In genomic region chr9:50533791-50534190, GRCm38 (mm10) we compare ENCODE assay signal across 18 mouse cellular contexts. TPM values are rescaled to one million over a fixed set of nuclear protein-coding genes. Genes with fewer than 3 reads are reported as not detected.
DNase-seq lines count a peak whose midpoint lies in the region; ATAC-seq and TF ChIP-seq lines count a peak whose summit lies in the region.
"Had no signal": no experiment of that assay in that cellular context is flagged by ENCODE, and none has a peak within 500 bp of the region (broad histone marks: within the 10 kb centered on the region; RNA-seq: fewer than 3 reads in every experiment).

No protein-coding gene starts in this region.

- TF ChIP-seq CTCF in gastrocnemius, adult 2 months (IDR thresholded peaks at IDR 0.05), result no peak
- TF ChIP-seq CTCF in brain, embryonic 14.5 days (IDR thresholded peaks at IDR 0.05; ENCODE audit: borderline replicate concordance, extremely low read depth, insufficient read depth, insufficient read length), result no peak
- TF ChIP-seq CTCF in liver, postnatal 0 days (IDR thresholded peaks at IDR 0.05; ENCODE audit: low read depth), result no peak
- TF ChIP-seq CTCF in lung, postnatal 0 days (IDR thresholded peaks at IDR 0.05), result no peak

- no peaks in the 10 kb centered on the region for H3K36me3 ChIP-seq in liver, postnatal 0 days (replicated peaks; ENCODE audit: insufficient read depth, low read length)
- H3K36me3 ChIP-seq in lung, postnatal 0 days (ENCODE audit: insufficient read depth, low read length), result no peaks in the 10 kb centered on the region
- H3K36me3 ChIP-seq: embryonic facial prominence, embryonic 12.5 days; limb, embryonic 12.5 days had no signal

- TF ChIP-seq EP300 in liver, postnatal 0 days (IDR thresholded peaks at IDR 0.05; ENCODE audit: low read depth), result no peak
- TF ChIP-seq EP300 in lung, postnatal 0 days (IDR thresholded peaks at IDR 0.05), result no peak

- H3K4me1 ChIP-seq in liver, postnatal 0 days (ENCODE audit: insufficient read depth), result peaks cover 5% of the 10 kb centered on the region; the same call in 1 of the 2 replicates
- H3K4me1 ChIP-seq in lung, postnatal 0 days (ENCODE audit: insufficient read depth, low read depth, low read length), result no peaks in the 10 kb centered on the region
- H3K4me1 ChIP-seq: embryonic facial prominence, embryonic 12.5 days; limb, embryonic 12.5 days had no signal

- WGBS in liver, postnatal 0 days (ENCODE audit: insufficient replicate concordance), result 60% methylated on average over 3 of the region's 3 CpGs
- 63% methylated on average over 3 of the region's 3 CpGs for WGBS in lung, postnatal 0 days

- peak overlapping the region; percentile 41 for H3K4me3 ChIP-seq in gastrocnemius, adult 2 months
- no peak overlapping the region for H3K4me3 ChIP-seq in liver, postnatal 0 days (ENCODE audit: low read depth, low read length)
- H3K4me3 ChIP-seq in lung, postnatal 0 days (ENCODE audit: low read depth, low read length), result no peak overlapping the region
- H3K4me3 ChIP-seq: embryonic facial prominence, embryonic 12.5 days; forebrain, embryonic 13.5 days; limb, embryonic 12.5 days had no signal

- TF ChIP-seq POLR2A in brain, embryonic 14.5 days (IDR thresholded peaks at IDR 0.05; ENCODE audit: borderline replicate concordance, extremely low read depth, insufficient read depth, insufficient read length, poor library complexity, severe bottlenecking), result no peak

- no peak for DNase-seq in gastrocnemius, adult 2 months
- DNase-seq in gastrocnemius, postnatal 36 days, result no peak
- DNase-seq in CD4-positive, CD25-positive, alpha-beta regulatory T cell, adult 2 months (ENCODE audit: low read depth, low spot score), result peak; percentile 41
- peak; percentile 8 for DNase-seq in brain, embryonic 14.5 days (ENCODE audit: low read depth)
- DNase-seq in liver, postnatal 0 days, result no peak
- DNase-seq in lung, postnatal 0 days (ENCODE audit: low spot score), result no peak
- DNase-seq in thymus, adult 18-20 months, result no peak
- no peak for DNase-seq in heart, postnatal 4 days
- DNase-seq: adrenal gland, postnatal 25 days; cerebellum, adult 18-20 months; gastrocnemius, postnatal 25 days; heart, postnatal 14 days; right cerebral cortex, postnatal 4 days had no signal

- no peaks in the 10 kb centered on the region for H3K9me3 ChIP-seq in liver, postnatal 0 days (ENCODE audit: low read length)
- no peaks in the 10 kb centered on the region for H3K9me3 ChIP-seq in lung, postnatal 0 days (ENCODE audit: low read length)
- H3K9me3 ChIP-seq: embryonic facial prominence, embryonic 12.5 days; forebrain, embryonic 13.5 days; limb, embryonic 12.5 days had no signal

- H3K27ac ChIP-seq in gastrocnemius, adult 2 months, result peak overlapping the region; percentile 46; the same call in 1 of the 2 replicates
- H3K27ac ChIP-seq in liver, postnatal 0 days (ENCODE audit: low read depth), result peak overlapping the region; percentile 69
- H3K27ac ChIP-seq in lung, postnatal 0 days (ENCODE audit: low read length), result no peak overlapping the region
- H3K27ac ChIP-seq: embryonic facial prominence, embryonic 12.5 days; forebrain, embryonic 13.5 days; limb, embryonic 12.5 days had no signal

- H3K4me2 ChIP-seq in liver, postnatal 0 days (ENCODE audit: low read depth, low read length), result peak overlapping the region; percentile 55
- no peak overlapping the region for H3K4me2 ChIP-seq in lung, postnatal 0 days (replicated peaks; ENCODE audit: low read depth, low read length)
- H3K4me2 ChIP-seq: embryonic facial prominence, embryonic 12.5 days; forebrain, embryonic 13.5 days; limb, embryonic 12.5 days had no signal

- peak; percentile 31; the same call in 1 of the 2 replicates for ATAC-seq in liver, postnatal 0 days
- no peak for ATAC-seq in lung, postnatal 0 days
- ATAC-seq: forebrain, embryonic 13.5 days; Patski had no signal

- no peak overlapping the region for H3K9ac ChIP-seq in liver, postnatal 0 days (replicated peaks)
- no peak overlapping the region for H3K9ac ChIP-seq in lung, postnatal 0 days (replicated peaks; ENCODE audit: low read depth)
- H3K9ac ChIP-seq: embryonic facial prominence, embryonic 12.5 days; forebrain, embryonic 13.5 days; limb, embryonic 12.5 days had no signal

- intact Hi-C loops in gastrocnemius, adult 2 months (cut with DNase I), result loop anchor here (5.0 kb wide), 1 partner anchor 201 kb away; no protein-coding TSS in a partner anchor
- intact Hi-C loops in gastrocnemius, postnatal 36 days (cut with DNase I), result loop anchor here (5.0 kb wide), 2 partner anchors 91 to 196 kb away; no protein-coding TSS in a partner anchor

- H3K27me3 ChIP-seq in liver, postnatal 0 days (ENCODE audit: insufficient read depth, low read length), result no peaks in the 10 kb centered on the region
- no peaks in the 10 kb centered on the region for H3K27me3 ChIP-seq in lung, postnatal 0 days (replicated peaks; ENCODE audit: insufficient read depth, low read length)
- H3K27me3 ChIP-seq: embryonic facial prominence, embryonic 12.5 days; forebrain, embryonic 13.5 days; limb, embryonic 12.5 days; Patski had no signal

RNA-seq across cellular contexts. Expression of gene Pts, which starts 5.3 kb away (rescaled TPM):
- 10 to 100 TPM; 10.4 to 11.9 TPM for total RNA-seq in gastrocnemius, adult 2 months (2021)
- total RNA-seq in gastrocnemius, postnatal 36 days (2021), result 10 to 100 TPM in 1 of 2 experiments, 1 to 10 TPM in 1; 9.5 to 10.0 TPM
- 73.9 and 77.3 TPM in 2 replicates for polyA plus RNA-seq in brain, embryonic 14.5 days (2012; rRNA removed)
- 44.6 and 48.9 TPM in 2 replicates for polyA plus RNA-seq in liver, postnatal 0 days (2015; fragmentation: Nextera tagmentation; extraction: Ambion mirVana)
- polyA plus RNA-seq in lung, postnatal 0 days (2015; fragmentation: Nextera tagmentation; extraction: Ambion mirVana), result 76.0 and 79.4 TPM in 2 replicates
- total RNA-seq in heart, postnatal 4 days (2021), result 10 to 100 TPM; 27.7 to 36.5 TPM

RNA-seq across cellular contexts. Expression of gene Il18, which starts 20.8 kb away (rescaled TPM):
- total RNA-seq in gastrocnemius, adult 2 months (2021), result 1 to 10 TPM in 1 of 2 experiments, under 1 TPM in 1; 0.87 to 1.0 TPM
- 1 to 10 TPM in 1 of 2 experiments, under 1 TPM in 1; 0.87 to 1.4 TPM for total RNA-seq in gastrocnemius, postnatal 36 days (2021)
- polyA plus RNA-seq in brain, embryonic 14.5 days (2012; rRNA removed), result 13.0 and 13.2 TPM in 2 replicates
- 19.1 and 19.8 TPM in 2 replicates for polyA plus RNA-seq in liver, postnatal 0 days (2015; fragmentation: Nextera tagmentation; extraction: Ambion mirVana)
- polyA plus RNA-seq in lung, postnatal 0 days (2015; fragmentation: Nextera tagmentation; extraction: Ambion mirVana), result 26.8 and 29.3 TPM in 2 replicates
- total RNA-seq in heart, postnatal 4 days (2021), result 1 to 10 TPM; 1.3 to 2.0 TPM

RNA-seq across cellular contexts. Expression of gene Bco2, which starts 21.2 kb away (rescaled TPM):
- under 1 TPM; 0.26 to 0.45 TPM for total RNA-seq in gastrocnemius, adult 2 months (2021)
- under 1 TPM in 1 of 2 experiments, not detected in 1; 0.36 TPM for total RNA-seq in gastrocnemius, postnatal 36 days (2021)
- 0.26 and 0.37 TPM in 2 replicates for polyA plus RNA-seq in brain, embryonic 14.5 days (2012; rRNA removed)
- 1.1 and 1.6 TPM in 2 replicates for polyA plus RNA-seq in liver, postnatal 0 days (2015; fragmentation: Nextera tagmentation; extraction: Ambion mirVana)
- polyA plus RNA-seq in lung, postnatal 0 days (2015; fragmentation: Nextera tagmentation; extraction: Ambion mirVana), result 0.19 and 0.39 TPM in 2 replicates
- under 1 TPM; 0.12 to 0.20 TPM for total RNA-seq in heart, postnatal 4 days (2021)

RNA-seq across cellular contexts. Expression of gene Tex12, which starts 27.3 kb away (rescaled TPM):
- not detected for total RNA-seq in gastrocnemius, adult 2 months (2021)
- not detected for total RNA-seq in gastrocnemius, postnatal 36 days (2021)
- not detected in 2 replicates for polyA plus RNA-seq in brain, embryonic 14.5 days (2012; rRNA removed)
- polyA plus RNA-seq in liver, postnatal 0 days (2015; fragmentation: Nextera tagmentation; extraction: Ambion mirVana), result not detected in 2 replicates
- not detected in 2 replicates for polyA plus RNA-seq in lung, postnatal 0 days (2015; fragmentation: Nextera tagmentation; extraction: Ambion mirVana)
- not detected for total RNA-seq in heart, postnatal 4 days (2021)
- total RNA-seq: adrenal gland, postnatal 25 days; gastrocnemius, postnatal 25 days; heart, postnatal 14 days; monocyte, adult 5-6 weeks had no signal
- polyA plus RNA-seq: embryonic facial prominence, embryonic 12.5 days; forebrain, embryonic 13.5 days; limb, embryonic 12.5 days; Patski had no signal

RNA-seq across cellular contexts. Expression of gene Plet1, which starts 39.5 kb away (rescaled TPM):
- total RNA-seq in gastrocnemius, adult 2 months (2021), result under 1 TPM in 1 of 2 experiments, not detected in 1; 0.36 TPM
- not detected for total RNA-seq in gastrocnemius, postnatal 36 days (2021)
- 0.38 and 0.51 TPM in 2 replicates for polyA plus RNA-seq in brain, embryonic 14.5 days (2012; rRNA removed)
- polyA plus RNA-seq in liver, postnatal 0 days (2015; fragmentation: Nextera tagmentation; extraction: Ambion mirVana), result 0.71 and 1.0 TPM in 2 replicates
- polyA plus RNA-seq in lung, postnatal 0 days (2015; fragmentation: Nextera tagmentation; extraction: Ambion mirVana), result 53.8 and 60.8 TPM in 2 replicates
- 1 to 10 TPM in 1 of 2 experiments, under 1 TPM in 1; 0.88 to 1.3 TPM for total RNA-seq in heart, postnatal 4 days (2021)
- total RNA-seq: gastrocnemius, postnatal 25 days; monocyte, adult 5-6 weeks had no signal
- polyA plus RNA-seq: forebrain, embryonic 13.5 days had no signal

Comparison
In these comparisons a context has a peak if more than half of its experiments do, and no peak if none do; other contexts are left out.
1. DNase-seq: peak in CD4-positive, CD25-positive, alpha-beta regulatory T cell, adult 2 months (single experiment) and brain, embryonic 14.5 days (single experiment); none in gastrocnemius, adult 2 months (single experiment), gastrocnemius, postnatal 36 days (0 of 2), liver, postnatal 0 days (single experiment), lung, postnatal 0 days (single experiment), thymus, adult 18-20 months (0 of 2) and heart, postnatal 4 days (single experiment).